Mouse (Mus musculus) spleen, adult 2 months (tissue): ENCODE data around the gene Ss18l1.

Experiments
- CTCF ChIP-seq: fragments of 200-500 bp; IDR thresholded peaks from 2 replicates; pipeline ENCODE4 v1.5.1; 2011; ENCODE audit warnings: mild to moderate bottlenecking, inconsistent platforms; ENCODE audit not compliant: insufficient read depth, insufficient read length, insufficient replicate concordance; ENCODE audit errors: extremely low read depth
- POLR2A ChIP-seq: fragments of 200-500 bp; IDR thresholded peaks from 2 replicates; pipeline ENCODE4 v1.6.1; 2011; ENCODE audit warnings: low read depth, low read length, inconsistent platforms

GRCm38 (mm10) chr2:180085926-180086636 lies 43.8 kb downstream of the Ss18l1 start:
- TF ChIP-seq CTCF (no peak), POLR2A (no peak)
